Comparison of ENCODE assay signal across 9 mouse cellular contexts in genomic region chr3:116327001-116327615, GRCm38 (mm10).
DNase-seq lines count a peak whose midpoint lies in the region; ATAC-seq and TF ChIP-seq lines count a peak whose summit lies in the region.
"Had no signal": no experiment of that assay in that cellular context is flagged by ENCODE, and none has a peak within 500 bp of the region (broad histone marks: within the 10 kb centered on the region; RNA-seq: fewer than 3 reads in every experiment).

No protein-coding gene starts in this region.

- intact Hi-C loops in heart, postnatal 25 days (cut with DNase I), result loop anchor here (1.0 to 10.0 kb wide), 2 partner anchors 202 to 293 kb away; partner anchors contain the start of gene Vcam1

- H3K36me3 ChIP-seq in forebrain, embryonic 14.5 days (ENCODE audit: control insufficient read depth, insufficient read depth, low read length), result 0 out of 2 replicates have a peak, but pooled peaks cover 4% of the 10 kb centered on the region

- DNase-seq in ES-CJ7 (ENCODE audit: low read depth, low spot score), result peak; percentile 88
- DNase-seq in forebrain, embryonic 14.5 days (ENCODE audit: low spot score), result peak; percentile 95
- peak; percentile 47 for DNase-seq in heart, postnatal 25 days (ENCODE audit: low spot score)
- peak; percentile 85 to 94 for DNase-seq in layer of hippocampus, adult 18-20 months (ENCODE audit: low spot score in 2 of 2)
- DNase-seq in lung, adult 18-20 months, result peak; percentile 78 to 83
- peak; percentile 51 to 55 for DNase-seq in thymus, adult 18-20 months

- H3K4me1 ChIP-seq in forebrain, embryonic 14.5 days (ENCODE audit: control insufficient read depth, insufficient read depth, low read length), result peaks cover 16% of the 10 kb centered on the region
- peaks cover 3% of the 10 kb centered on the region for H3K4me1 ChIP-seq in olfactory bulb, adult 2 months (ENCODE audit: control insufficient read depth, insufficient read depth, low read length)

- H3K27ac ChIP-seq in forebrain, embryonic 14.5 days (ENCODE audit: low read depth, low read length), result no peak overlapping the region
- H3K27ac ChIP-seq in olfactory bulb, adult 2 months (ENCODE audit: insufficient read depth, low read depth, low read length), result no peak overlapping the region

- no peaks in the 10 kb centered on the region for H3K9me3 ChIP-seq in forebrain, embryonic 14.5 days (replicated peaks; ENCODE audit: control insufficient read depth, low read length)
- H3K9me3 ChIP-seq: megakaryocyte, embryonic 14.5 days had no signal

- H3K9ac ChIP-seq in forebrain, embryonic 14.5 days (ENCODE audit: low read length), result peak overlapping the region; percentile 52; the same call in 1 of the 2 replicates

- WGBS in forebrain, embryonic 14.5 days, result 8% methylated on average over 23 of the region's 23 CpGs
- 5% methylated on average over 23 of the region's 23 CpGs for WGBS in olfactory bulb, adult 2 months

- no peaks in the 10 kb centered on the region for H3K27me3 ChIP-seq in forebrain, embryonic 14.5 days (replicated peaks; ENCODE audit: control insufficient read depth, insufficient read depth, low read length)
- H3K27me3 ChIP-seq: megakaryocyte, embryonic 14.5 days had no signal

- H3K4me3 ChIP-seq in forebrain, embryonic 14.5 days (ENCODE audit: low read depth, low read length), result peak overlapping the region; percentile 18
- no peak overlapping the region for H3K4me3 ChIP-seq in olfactory bulb, adult 2 months (ENCODE audit: insufficient read depth, low read depth, low read length)
- H3K4me3 ChIP-seq: megakaryocyte, embryonic 14.5 days had no signal

- peak; percentile 79 for ATAC-seq in cerebellum, adult (ENCODE audit: insufficient number of reproducible peaks, low FRiP score, low TSS enrichment)
- ATAC-seq in forebrain, embryonic 14.5 days, result peak; percentile 79

- TF ChIP-seq POLR2A in olfactory bulb, adult 2 months (IDR thresholded peaks at IDR 0.05; ENCODE audit: insufficient read depth, low read depth, low read length), result no peak

- peak overlapping the region; percentile 53 for H3K4me2 ChIP-seq in forebrain, embryonic 14.5 days (ENCODE audit: low read length)

- peak; percentile 98 for TF ChIP-seq CTCF in olfactory bulb, adult 2 months (IDR thresholded peaks at IDR 0.05; ENCODE audit: insufficient read depth, low read depth, low read length)
